ENCODE assay signal across 9 mouse cellular contexts in the genomic region with DNA sequence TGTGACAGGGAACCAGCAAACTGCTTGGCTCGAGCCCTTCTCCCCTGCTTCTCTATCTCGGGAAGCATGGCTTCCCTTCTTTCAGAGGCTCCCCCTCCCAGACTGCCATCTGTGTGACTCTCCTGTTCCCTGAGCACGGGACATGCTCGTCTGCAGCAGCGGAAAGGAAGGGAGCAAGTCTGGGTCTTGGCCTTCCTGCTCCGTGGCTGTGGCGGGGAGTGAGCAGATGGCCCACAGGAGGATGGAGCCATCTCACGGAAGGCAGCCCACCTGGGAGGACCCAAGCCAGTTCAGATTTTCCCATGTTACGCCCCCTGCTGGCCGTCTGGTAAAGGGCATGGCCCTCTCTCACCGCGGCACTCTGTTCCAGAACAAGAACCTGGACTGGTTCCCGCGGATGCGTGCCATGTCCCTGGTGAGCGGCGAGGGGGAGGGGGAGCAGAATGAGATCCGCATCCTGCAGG. TPM values are rescaled to one million over a fixed set of nuclear protein-coding genes. Genes with fewer than 3 reads are reported as not detected.
A peak's percentile ranks its signal among the peaks of the same experiment; 100 is the strongest.
DNase-seq lines count a peak whose midpoint lies in the region; ATAC-seq and TF ChIP-seq lines count a peak whose summit lies in the region.
"Had no signal": no experiment of that assay in that cellular context is flagged by ENCODE, and none has a peak within 500 bp of the region (broad histone marks: within the 10 kb centered on the region; RNA-seq: fewer than 3 reads in every experiment).

No protein-coding gene starts in this region.

- H3K4me2 ChIP-seq in heart, embryonic 12.5 days, result peak overlapping the region; percentile 20; the same call in 1 of the 2 replicates
- H3K4me2 ChIP-seq: heart, embryonic 15.5 days had no signal

- H3K27ac ChIP-seq in bone marrow, adult 2 months (ENCODE audit: control insufficient read depth, insufficient read depth, low read depth, low read length, poor library complexity), result no peak overlapping the region
- no peak overlapping the region for H3K27ac ChIP-seq in embryonic fibroblast, embryonic 13.5 days (ENCODE audit: insufficient read depth, low read length)
- no peak overlapping the region for H3K27ac ChIP-seq in heart, embryonic 12.5 days (ENCODE audit: poor library complexity, severe bottlenecking)
- H3K27ac ChIP-seq in layer of hippocampus, adult 2 months, result peak overlapping the region; percentile 67
- H3K27ac ChIP-seq: heart, embryonic 15.5 days had no signal

- no peak for ATAC-seq in G1E (ENCODE audit: extremely low read depth, insufficient number of reproducible peaks, low FRiP score, poor library complexity, severe bottlenecking)
- no peak for ATAC-seq in heart, embryonic 12.5 days (ENCODE audit: insufficient number of reproducible peaks, low FRiP score)
- no peak for ATAC-seq in erythroid progenitor cell, adult 5-6 weeks (replicated peaks; ENCODE audit: low FRiP score, poor library complexity, severe bottlenecking)

- H3K4me1 ChIP-seq in G1E (ENCODE audit: insufficient read depth, low read depth, low read length), result peaks cover 6% of the 10 kb centered on the region; the same call in 1 of the 2 replicates
- H3K4me1 ChIP-seq in bone marrow, adult 2 months (ENCODE audit: control insufficient read depth, insufficient read depth, low read length), result peaks cover 4% of the 10 kb centered on the region; the same call in 1 of the 2 replicates
- no peaks in the 10 kb centered on the region; the same call in 1 of the 2 replicates for H3K4me1 ChIP-seq in embryonic fibroblast, embryonic 13.5 days (ENCODE audit: control insufficient read depth, insufficient read depth, low read length)
- H3K4me1 ChIP-seq in heart, embryonic 12.5 days (replicated peaks), result peaks cover 24% of the 10 kb centered on the region

- peaks cover 100% of the 10 kb centered on the region for H3K36me3 ChIP-seq in G1E (replicated peaks)
- peaks cover 61% of the 10 kb centered on the region for H3K36me3 ChIP-seq in heart, embryonic 12.5 days

- 79% methylated on average over 18 of the region's 18 CpGs for WGBS in bone marrow, adult 2 months
- WGBS in heart, embryonic 12.5 days, result 18% methylated on average over 18 of the region's 18 CpGs

- TF ChIP-seq CTCF in G1E (IDR thresholded peaks at IDR 0.05; ENCODE audit: low read depth, low read length), result peak; percentile 57
- peak; percentile 43; the same call in 1 of the 2 replicates for TF ChIP-seq CTCF in bone marrow, adult 2 months (IDR thresholded peaks at IDR 0.05; ENCODE audit: control insufficient read depth, insufficient read depth, low read length)
- peak; percentile 64 for TF ChIP-seq CTCF in embryonic fibroblast, embryonic 13.5 days (IDR thresholded peaks at IDR 0.05; ENCODE audit: borderline replicate concordance, insufficient read depth, low read length)
- peak; percentile 93 for TF ChIP-seq CTCF in layer of hippocampus, adult 2 months (conservative IDR thresholded peaks at IDR 0.05)

- peaks cover 3% of the 10 kb centered on the region; the same call in 1 of the 2 replicates for H3K27me3 ChIP-seq in G1E (ENCODE audit: insufficient read depth, low read length)
- no peaks in the 10 kb centered on the region for H3K27me3 ChIP-seq in heart, embryonic 12.5 days (replicated peaks)

- no peak overlapping the region for H3K4me3 ChIP-seq in G1E (ENCODE audit: low read depth, low read length)
- no peak overlapping the region for H3K4me3 ChIP-seq in bone marrow, adult 2 months (replicated peaks; ENCODE audit: control insufficient read depth, low read depth, low read length)
- no peak overlapping the region for H3K4me3 ChIP-seq in embryonic fibroblast, embryonic 13.5 days (ENCODE audit: insufficient read depth, low read length)
- H3K4me3 ChIP-seq in heart, embryonic 12.5 days, result no peak overlapping the region
- H3K4me3 ChIP-seq in layer of hippocampus, adult 2 months, result peak overlapping the region; percentile 20; the same call in 1 of the 2 replicates
- H3K4me3 ChIP-seq: heart, embryonic 15.5 days had no signal

- H3K9ac ChIP-seq in heart, embryonic 12.5 days, result no peak overlapping the region
- H3K9ac ChIP-seq: heart, embryonic 15.5 days had no signal

- DNase-seq in G1E (ENCODE audit: low spot score), result no peak
- peak; percentile 54 to 75 for DNase-seq in layer of hippocampus, adult 2 months (ENCODE audit: low spot score in 2 of 2)
- peak; percentile 68 for DNase-seq in lung, postnatal 4 days
- DNase-seq in right cerebral cortex, postnatal 10 days (ENCODE audit: low spot score in 2 of 2), result peak; percentile 82 to 84

- H3K9me3 ChIP-seq in G1E (replicated peaks), result no peaks in the 10 kb centered on the region
- no peaks in the 10 kb centered on the region for H3K9me3 ChIP-seq in heart, embryonic 12.5 days (replicated peaks)
- H3K9me3 ChIP-seq: heart, embryonic 15.5 days had no signal

- TF ChIP-seq POLR2A in bone marrow, adult 2 months (IDR thresholded peaks at IDR 0.05; ENCODE audit: borderline replicate concordance, control insufficient read depth, low read depth, low read length), result no peak
- no peak for TF ChIP-seq POLR2A in embryonic fibroblast, embryonic 13.5 days (IDR thresholded peaks at IDR 0.05; ENCODE audit: low read depth, low read length)

RNA-seq across cellular contexts. Expression of gene Uqcc2, which starts 13.1 kb away (rescaled TPM):
- 28.3 and 42.6 TPM in 2 replicates for total RNA-seq in G1E (2014; fragmentation: Nextera tagmentation)
- total RNA-seq in G1E (2017), result 113 and 123 TPM in 2 replicates
- 205 and 223 TPM in 2 replicates for polyA plus RNA-seq in G1E (2012)
- polyA plus RNA-seq in bone marrow, adult 2 months (2011; ENCODE audit: insufficient read depth, insufficient read length, low replicate concordance, missing spikeins), result 53.9 and 105 TPM in 2 replicates
- polyA plus RNA-seq in embryonic fibroblast, embryonic 13.5 days (2011; ENCODE audit: insufficient read length, low read depth, missing spikeins), result 148 and 168 TPM in 2 replicates
- polyA plus RNA-seq in heart, embryonic 12.5 days (2016; fragmentation: Nextera tagmentation; extraction: Ambion mirVana), result 294 and 296 TPM in 2 replicates
- 100 to 1,000 TPM; 182 to 220 TPM for total RNA-seq in layer of hippocampus, adult 2 months (2021)
- total RNA-seq in erythroid progenitor cell, adult 5-6 weeks (2015; ENCODE audit: low replicate concordance), result 9.6 and 33.9 TPM in 2 replicates
- 4.2 and 39.0 TPM in 2 replicates for total RNA-seq in erythroid progenitor cell, adult 5-6 weeks (2017; ENCODE audit: low replicate concordance)

RNA-seq across cellular contexts. Expression of gene Ip6k3, which starts 47.0 kb away (rescaled TPM):
- total RNA-seq in G1E (2014; fragmentation: Nextera tagmentation), result not detected in 2 replicates
- total RNA-seq in G1E (2017), result 0.05 TPM in 1 of 2 replicates, not detected in the other
- not detected in 2 replicates for polyA plus RNA-seq in G1E (2012)
- not detected in 2 replicates for polyA plus RNA-seq in bone marrow, adult 2 months (2011; ENCODE audit: insufficient read depth, insufficient read length, low replicate concordance, missing spikeins)
- polyA plus RNA-seq in embryonic fibroblast, embryonic 13.5 days (2011; ENCODE audit: insufficient read length, low read depth, missing spikeins), result not detected in 2 replicates
- 0.18 and 0.31 TPM in 2 replicates for polyA plus RNA-seq in heart, embryonic 12.5 days (2016; fragmentation: Nextera tagmentation; extraction: Ambion mirVana)
- under 1 TPM; 0.15 to 0.20 TPM for total RNA-seq in layer of hippocampus, adult 2 months (2021)
- total RNA-seq in erythroid progenitor cell, adult 5-6 weeks (2015; ENCODE audit: low replicate concordance), result not detected in 2 replicates
- total RNA-seq in erythroid progenitor cell, adult 5-6 weeks (2017; ENCODE audit: low replicate concordance), result not detected in 2 replicates

Comparison
In these comparisons a context has a peak if more than half of its experiments do, and no peak if none do; other contexts are left out.
1. CTCF ChIP-seq: peak in every context shown above with its lines; median percentile 93 in layer of hippocampus, adult 2 months; 64 in embryonic fibroblast, embryonic 13.5 days; 57 in G1E; 43 in bone marrow, adult 2 months.